Mouse (Mus musculus) adrenal gland, postnatal 4 days (tissue): ENCODE results near the gene Fbxo30. TPM values are rescaled to one million over a fixed set of nuclear protein-coding genes. Genes with fewer than 3 reads are reported as not detected.
"Not testable (repeated sequence)": the region's sequence is repeated elsewhere in the genome, so short reads cannot be mapped to it uniquely, and the experiment has no call there.

Experiments
- DNase-seq, 2 experiments: peaks; one replicate each; pipeline ENCODE4 v3.0.0; 2021 to 2022; ENCODE audit warnings: low spot score in 2 of 2, mixed read lengths in 2 of 2
- long read RNA-seq, 2 experiments: library from polyadenylated mRNA; stranded (forward); transcript quantifications; one replicate each; pipeline ENCODE4 v2.0.0; 2021
- total RNA-seq, 2 experiments: library from RNA; stranded (reverse); gene quantifications; 2 replicates each; pipeline ENCODE4 v1.2.3; 2021

Gene Fbxo30
- 10 to 100 TPM; 27.8 to 31.9 TPM for total RNA-seq
- long read RNA-seq, experiment 1, full-length matches to known transcripts: 8 of 12 reads
- long read RNA-seq, experiment 1, partial matches to known transcripts: 3 of 12 reads
- long read RNA-seq, experiment 1, other reads (novel, unspliced or antisense): 1 of 12 reads
- long read RNA-seq, experiment 2, full-length matches to known transcripts: 25 of 32 reads
- long read RNA-seq, experiment 2, partial matches to known transcripts: 6 of 32 reads
- long read RNA-seq, experiment 2, other reads (novel, unspliced or antisense): 1 of 32 reads

DNA sequence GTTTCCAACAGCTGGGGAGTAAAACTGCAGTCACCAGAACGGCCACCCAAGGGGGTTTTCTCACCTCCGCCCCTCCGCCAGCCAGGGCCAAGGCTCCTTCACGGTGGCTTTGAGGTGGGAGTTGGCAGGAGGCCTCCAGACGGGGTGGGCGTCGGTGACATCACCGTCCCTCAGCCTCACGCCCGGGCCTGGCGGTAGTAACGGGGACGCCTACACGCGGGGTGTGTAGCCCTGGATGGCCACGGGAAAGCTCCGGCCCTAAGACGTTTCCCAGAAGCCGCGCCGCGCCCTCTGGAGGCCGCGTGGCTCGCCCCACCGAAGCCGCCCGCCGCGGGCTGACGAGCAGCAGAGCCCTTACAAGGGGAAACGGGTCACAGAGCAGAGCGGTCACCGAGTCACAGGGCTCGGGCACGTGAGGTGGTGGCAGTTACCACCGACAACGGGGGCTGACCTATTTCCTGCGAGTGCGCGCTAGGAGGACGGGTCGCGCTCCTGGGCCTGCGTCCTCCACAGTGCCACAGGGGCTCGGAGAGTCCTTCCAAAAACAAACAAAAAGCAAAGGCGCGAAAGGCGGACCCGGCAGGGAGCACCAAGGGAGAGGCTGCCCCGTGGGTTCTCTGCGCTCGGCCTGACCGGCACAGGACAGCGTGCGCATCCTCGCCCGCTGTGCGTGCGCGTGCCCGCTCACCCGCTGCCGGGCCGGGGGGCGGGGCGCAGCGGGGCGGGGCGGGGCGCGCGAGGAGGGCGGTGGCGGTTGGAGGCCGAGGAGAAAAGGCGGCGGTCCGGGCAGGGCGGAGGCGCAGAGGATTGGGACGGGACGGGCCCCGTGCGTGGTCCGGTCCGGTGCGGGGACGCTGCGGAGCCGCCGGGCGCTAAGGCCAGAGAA lies at the start of gene Fbxo30:
TSS of gene Fbxo30 (plus strand) at position 753 of the 886 bp plus-strand sequence.
- peak; percentile 81 to 85 for DNase-seq

GRCm38 (mm10) chr10:11233208-11233607 lies 47.9 kb upstream of the Fbxo30 start:
- DNase-seq: no peak

DNA sequence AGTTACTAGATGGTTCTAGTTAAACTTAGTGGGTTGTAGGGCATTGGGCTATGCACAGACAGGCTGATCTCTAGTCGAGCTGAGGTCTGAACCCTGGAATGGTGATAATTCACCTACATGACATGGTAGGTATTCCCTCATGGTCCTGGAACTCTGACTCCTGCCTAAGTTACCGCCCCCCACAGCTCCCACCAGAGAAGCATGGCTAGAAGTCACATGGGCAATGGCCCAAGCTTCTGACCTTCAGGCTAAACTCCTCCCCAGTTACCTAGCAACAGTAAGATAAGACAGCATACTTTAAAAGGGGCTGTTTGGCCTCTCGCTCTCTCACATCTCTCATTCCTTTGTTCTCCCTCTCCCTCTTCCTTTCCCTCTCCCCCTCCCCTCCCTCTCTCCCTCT lies 38.1 kb upstream of the Fbxo30 start:
- DNase-seq: not testable (repeated sequence)

- DNase-seq: no peak
These were observed 32.9 kb upstream of the Fbxo30 start for GRCm38 (mm10) chr10:11248210-11248609.

GRCm38 (mm10) chr10:11250247-11250997 lies 30.7 kb upstream of the Fbxo30 start:
- no peak for DNase-seq

GRCm38 (mm10) chr10:11253581-11253980 lies 27.5 kb upstream of the Fbxo30 start:
- DNase-seq: not testable (repeated sequence)

DNA sequence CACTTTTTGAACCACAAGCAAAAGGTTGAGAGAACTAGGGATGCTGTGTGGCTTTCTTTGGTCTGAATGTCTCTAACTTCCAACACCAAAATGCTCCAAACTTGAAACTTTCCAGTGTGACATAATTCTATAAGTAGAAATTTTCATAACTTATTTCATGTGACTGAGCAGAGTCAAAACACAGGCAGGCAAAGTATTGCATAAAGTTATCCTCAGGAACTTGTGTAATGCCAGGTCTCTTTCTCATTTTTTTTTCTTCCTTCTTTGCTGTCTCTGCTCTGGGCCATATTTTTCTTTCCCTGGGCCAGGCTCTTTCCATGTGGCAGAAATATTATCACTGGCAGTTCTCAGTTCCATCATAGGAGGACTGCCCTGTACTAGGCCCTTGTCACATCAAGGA lies 21.0 kb upstream of the Fbxo30 start:
- no peak for DNase-seq

DNA sequence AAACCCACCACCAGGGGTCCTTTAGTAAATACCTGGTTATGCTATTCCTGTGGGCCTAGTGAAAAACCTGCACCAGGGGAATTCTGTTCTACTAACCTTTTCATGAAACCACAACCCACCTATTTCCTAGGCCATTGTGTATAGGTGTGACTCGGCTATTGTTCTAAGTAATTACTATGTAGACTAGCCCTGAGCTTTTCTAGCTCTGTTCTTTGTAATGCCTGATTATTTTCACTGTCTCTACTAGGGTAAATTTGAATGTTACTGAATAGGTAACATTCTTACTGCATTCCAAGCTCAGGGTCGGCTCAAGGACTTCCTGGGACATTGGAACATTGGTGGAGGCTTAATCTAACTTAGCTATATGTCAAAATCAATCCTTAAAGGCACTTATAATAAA lies 18.8 kb upstream of the Fbxo30 start:
- DNase-seq: not testable (repeated sequence)

DNA sequence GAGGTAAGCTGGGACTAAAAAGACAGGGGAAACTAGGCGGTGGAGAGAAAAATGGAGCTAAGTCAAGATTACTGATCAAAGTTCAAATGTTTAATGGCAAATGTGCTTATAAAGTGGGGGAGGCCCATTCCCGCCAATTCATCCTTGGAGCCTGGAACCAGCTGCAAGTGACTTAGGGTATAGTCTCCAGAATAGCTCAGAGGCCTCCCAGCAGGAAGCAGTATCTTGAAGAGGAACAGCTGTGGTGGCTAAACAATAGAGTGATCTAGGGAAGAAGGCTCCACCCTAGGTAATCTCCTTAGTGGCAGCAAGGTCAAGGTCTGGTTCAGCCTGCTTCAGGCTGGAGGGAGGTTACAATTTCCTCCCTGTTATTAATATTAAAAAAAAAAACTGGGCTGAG lies 17.3 kb upstream of the Fbxo30 start:
- not testable (repeated sequence) for DNase-seq

- DNase-seq: no peak
These were observed 12.0 kb upstream of the Fbxo30 start for GRCm38 (mm10) chr10:11269165-11269564.

DNA sequence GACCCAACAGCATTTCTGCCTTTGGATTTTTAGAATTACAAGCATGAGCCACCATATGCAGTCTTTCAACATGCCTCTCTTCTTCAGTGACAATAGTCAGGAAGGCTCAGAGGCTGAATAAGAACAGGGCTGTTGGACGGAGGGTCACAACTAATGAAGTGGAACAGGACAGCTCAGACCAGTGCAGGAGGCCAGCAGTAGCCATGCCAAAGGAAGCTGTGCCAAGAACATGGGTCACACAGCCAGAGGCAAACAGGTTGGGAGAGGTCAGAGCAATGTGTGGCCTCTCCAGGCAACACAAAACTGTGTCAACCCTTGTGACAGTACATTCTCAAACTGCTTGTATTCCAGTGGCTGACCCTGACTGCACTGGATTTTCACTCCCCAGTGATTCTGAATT lies 6.7 kb upstream of the Fbxo30 start:
- no peak for DNase-seq

GRCm38 (mm10) chr10:11280235-11280577 lies 924 bp upstream of the Fbxo30 start:
- no peak for DNase-seq

DNA sequence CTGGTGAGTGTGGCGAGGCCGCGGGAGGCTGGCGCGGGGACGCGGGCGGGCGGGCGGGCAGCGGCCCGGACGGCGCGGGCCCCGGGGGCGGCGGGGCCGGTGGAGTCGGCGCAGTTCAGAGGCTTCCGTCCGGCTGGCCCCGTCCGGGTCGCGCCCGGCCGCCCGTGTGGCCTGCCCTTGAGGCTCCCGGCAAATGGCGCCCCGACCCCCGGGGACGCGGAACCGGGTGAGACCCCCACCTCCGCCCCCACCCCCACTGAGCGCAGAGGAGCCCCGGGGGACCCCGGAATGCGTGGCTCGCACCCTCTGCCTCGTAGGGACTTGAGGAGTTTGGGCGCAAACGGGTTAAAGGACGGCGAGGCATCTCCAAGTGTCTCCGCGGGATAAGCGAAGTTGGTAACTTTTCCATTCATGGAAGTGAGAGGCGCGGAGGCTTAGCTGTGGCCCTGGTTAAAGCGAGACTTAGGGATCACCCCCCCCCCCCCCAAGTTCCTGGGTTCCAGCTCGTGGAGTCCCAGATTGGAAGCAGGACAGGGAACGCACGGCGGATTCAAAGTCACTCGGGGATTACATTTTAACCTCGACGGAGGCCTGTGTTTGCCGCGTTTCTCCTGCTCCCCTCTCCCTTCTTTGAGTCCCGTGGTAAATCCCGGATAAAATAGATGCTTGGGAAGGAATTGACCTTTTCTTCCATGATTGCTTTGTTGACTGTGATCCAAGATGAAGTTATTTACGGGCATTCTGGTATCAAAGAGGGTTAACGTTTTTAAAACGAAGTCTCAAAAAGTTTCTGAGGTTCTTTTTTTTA lies 572 bp downstream of the Fbxo30 start:
- peak; percentile 12 to 17 for DNase-seq

DNA sequence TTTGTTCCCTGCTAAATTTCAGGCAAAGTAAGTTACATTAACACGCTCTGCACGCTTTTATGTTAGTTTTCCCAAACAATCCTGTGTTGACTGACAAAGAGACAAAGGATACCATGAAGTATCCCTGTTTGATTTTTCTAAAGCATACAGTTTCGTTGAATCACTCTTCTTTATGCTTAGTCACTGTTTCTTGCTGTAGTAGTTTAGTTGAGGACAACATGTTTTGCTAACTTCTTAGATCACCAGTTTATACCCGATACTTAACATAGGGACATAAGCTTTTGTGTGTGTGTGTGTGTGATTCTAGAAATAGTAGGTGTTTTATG lies 1.1 kb downstream of the Fbxo30 start:
- no peak for DNase-seq

DNA sequence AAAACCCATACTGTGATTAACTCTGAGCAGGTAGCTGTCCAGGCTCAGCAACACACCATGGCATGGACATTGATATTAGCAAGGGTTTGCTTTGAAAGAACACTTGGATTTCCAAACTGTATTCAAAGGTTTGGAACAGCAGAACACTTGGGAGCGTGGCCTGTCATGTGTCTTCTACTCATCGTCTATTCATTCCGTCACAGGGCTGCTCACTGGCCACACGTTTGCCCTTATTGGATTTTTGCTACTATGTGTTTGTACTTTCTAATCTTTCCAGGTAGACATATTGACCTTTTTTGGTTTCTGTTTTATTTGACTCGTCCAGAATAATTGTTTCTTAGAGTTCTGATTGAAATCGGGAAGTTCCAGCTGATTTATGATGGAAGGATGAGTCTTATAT lies 17.3 kb downstream of the Fbxo30 start:
- no peak for DNase-seq

GRCm38 (mm10) chr10:11305365-11306053 lies 24.4 kb downstream of the Fbxo30 start:
- no peak for DNase-seq

GRCm38 (mm10) chr10:11306054-11306367 lies 24.9 kb downstream of the Fbxo30 start:
- DNase-seq: no peak

DNA sequence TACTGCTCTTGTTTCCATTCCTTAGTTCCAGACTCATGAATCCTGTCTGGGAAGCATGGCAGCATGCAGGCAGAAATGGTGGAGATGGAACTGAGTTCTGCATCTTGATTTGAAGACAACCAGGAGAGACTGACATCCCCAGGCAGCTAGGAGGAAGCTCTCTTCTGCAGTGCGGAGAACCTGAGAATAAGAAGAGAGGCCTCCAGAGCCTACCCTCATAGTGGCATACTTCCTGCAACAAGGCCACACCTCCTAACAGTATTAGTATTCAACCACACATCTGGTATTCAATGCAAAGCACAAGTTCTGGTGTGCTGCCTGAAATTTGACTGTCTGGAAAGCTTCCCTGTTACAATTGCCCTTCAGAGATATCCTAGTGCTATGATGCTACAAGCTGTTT lies 28.7 kb downstream of the Fbxo30 start:
- no peak for DNase-seq

DNA sequence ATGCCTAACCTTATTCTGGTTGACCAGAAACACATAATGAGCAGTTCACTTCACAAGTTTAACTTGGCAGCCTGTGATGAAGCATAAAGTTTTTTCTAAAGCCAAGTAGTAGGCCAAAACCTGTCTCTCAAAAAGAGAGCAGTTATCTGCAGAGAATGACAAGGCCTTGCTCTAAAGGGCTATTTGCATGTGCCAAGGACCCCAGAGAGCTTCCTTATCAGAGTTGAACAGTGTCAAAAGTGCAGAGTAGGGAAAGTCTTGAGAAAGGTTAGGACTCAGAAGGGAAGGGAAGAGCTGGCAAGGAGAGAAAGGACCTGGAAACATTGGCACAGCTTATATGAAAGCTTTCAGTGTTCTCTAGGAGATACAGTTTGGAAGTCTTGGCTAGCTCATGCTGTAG lies 29.4 kb downstream of the Fbxo30 start:
- no peak for DNase-seq

DNA sequence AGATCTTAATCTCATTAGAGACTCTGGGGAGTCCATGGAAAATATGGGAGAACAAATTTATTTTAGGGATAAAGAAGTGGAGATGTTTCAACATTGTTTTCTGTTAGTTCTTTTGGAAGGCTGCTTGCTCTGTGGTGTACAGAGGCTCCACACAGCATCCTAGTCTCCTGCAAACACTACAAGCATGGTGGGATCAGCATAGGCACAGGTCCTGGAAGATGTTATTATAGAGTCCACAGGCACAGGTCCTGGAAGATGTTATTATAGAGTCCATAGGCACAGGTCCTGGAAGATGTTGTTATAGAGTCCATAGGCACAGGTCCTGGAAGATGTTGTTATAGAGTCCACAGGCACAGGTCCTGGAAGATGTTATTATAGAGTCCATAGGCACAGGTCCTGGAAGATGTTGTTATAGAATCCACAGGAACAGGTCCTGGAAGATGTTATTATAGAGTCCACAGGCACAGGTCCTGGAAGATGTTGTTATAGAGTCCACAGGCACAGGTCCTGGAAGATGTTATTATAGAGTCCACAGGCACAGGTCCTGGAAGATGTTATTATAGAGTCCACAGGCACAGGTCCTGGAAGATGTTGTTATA lies 36.8 kb downstream of the Fbxo30 start:
- not testable (repeated sequence) for DNase-seq
